Mouse (Mus musculus) liver, embryonic 11.5 days (tissue): ENCODE results near the gene Sae1. TPM values are rescaled to one million over a fixed set of nuclear protein-coding genes. Genes with fewer than 3 reads are reported as not detected.
A peak's percentile ranks its signal among the peaks of the same experiment; 100 is the strongest.

ENCODE experiments used
- ATAC-seq: fragments of 200-750 bp; cut with Nextera tagmentation; replicated peaks from 2 replicates; pipeline ENCODE4 v1.8.0; 2017; ENCODE audit warnings: moderate number of reproducible peaks, mild to moderate bottlenecking, moderate TSS enrichment, moderate library complexity; ENCODE audit not compliant: low FRiP score
- DNase-seq: peaks from one replicate; pipeline ENCODE4 v3.0.0-alpha.2; 2017; ENCODE audit warnings: low spot score
- H3K27ac ChIP-seq: fragments of 300-500 bp; sonication (generic); 2 replicates; pipeline ENCODE4 v1.5.1; 2014; ENCODE audit warnings: mild to moderate bottlenecking, low read depth, low read length, control low read depth
- H3K27me3 ChIP-seq: fragments of 300-500 bp; sonication (generic); replicated peaks from 2 replicates; pipeline ENCODE4 v1.6.1; 2014; ENCODE audit warnings: low read length, mixed read lengths; ENCODE audit not compliant: control insufficient read depth, insufficient read depth
- H3K36me3 ChIP-seq: fragments of 300-500 bp; sonication (generic); 2 replicates; pipeline ENCODE4 v1.6.1; 2014; ENCODE audit warnings: mild to moderate bottlenecking, low read length, moderate library complexity, mixed read lengths; ENCODE audit not compliant: control insufficient read depth, insufficient read depth
- H3K4me1 ChIP-seq: fragments of 300-500 bp; sonication (generic); replicated peaks from 2 replicates; pipeline ENCODE4 v1.6.1; 2014; ENCODE audit warnings: low read length, mixed read lengths; ENCODE audit not compliant: control insufficient read depth, insufficient read depth
- H3K4me2 ChIP-seq: fragments of 300-500 bp; sonication (generic); 2 replicates; pipeline ENCODE4 v1.6.1; 2014; ENCODE audit warnings: mild to moderate bottlenecking, control low read depth, moderate library complexity
- H3K4me3 ChIP-seq: fragments of 300-500 bp; sonication (generic); 2 replicates; pipeline ENCODE4 v1.5.1; 2014; ENCODE audit warnings: low read depth, low read length, control low read depth
- H3K9ac ChIP-seq: fragments of 300-500 bp; sonication (generic); 2 replicates; pipeline ENCODE4 v1.6.1; 2014; ENCODE audit warnings: low read depth, low read length, control low read depth
- H3K9me3 ChIP-seq: fragments of 300-500 bp; sonication (generic); 2 replicates; pipeline ENCODE4 v1.6.1; 2016; ENCODE audit warnings: low read length, inconsistent platforms, mixed read lengths; ENCODE audit not compliant: control insufficient read depth
- WGBS: fragments of 180-500 bp; shearing (Covaris S2); extraction: QIAGEN DNeasy Blood & Tissue Kit; methylation state at CpG from one replicate; pipeline ENCODE4 v1.1.7; 2014; 5-methylcytosine and 5-hydroxymethylcytosine counted together
- polyA plus RNA-seq: library from polyadenylated mRNA; unstranded; fragments of >200 nt; fragmentation: Nextera tagmentation; extraction: Ambion mirVana; gene quantifications from 2 replicates; pipeline ENCODE4 v1.2.1, GENCODE M21; 2014

The Sae1 gene
- polyA plus RNA-seq, 1 experiment from 2014 or later, result 267 TPM

- Histone ChIP-seq H3K36me3 (peaks cover 26% of the 10 kb centered on the region), H3K4me1 (0 out of 2 replicates have a peak, but pooled peaks cover 3% of the 10 kb centered on the region), H3K27me3 (no peaks in the 10 kb centered on the region), H3K4me2 (no peak overlapping the region), H3K4me3 (no peak overlapping the region), H3K9me3 (no peaks in the 10 kb centered on the region), H3K9ac (no peak overlapping the region), H3K27ac (no peak overlapping the region)
- ATAC-seq (no peak), DNase-seq (no peak)
- 66% methylated on average over 4 of the region's 4 CpGs for WGBS
These were observed 42.3 kb downstream of the Sae1 start for GRCm38 (mm10) chr7:16345297-16345696.

DNA sequence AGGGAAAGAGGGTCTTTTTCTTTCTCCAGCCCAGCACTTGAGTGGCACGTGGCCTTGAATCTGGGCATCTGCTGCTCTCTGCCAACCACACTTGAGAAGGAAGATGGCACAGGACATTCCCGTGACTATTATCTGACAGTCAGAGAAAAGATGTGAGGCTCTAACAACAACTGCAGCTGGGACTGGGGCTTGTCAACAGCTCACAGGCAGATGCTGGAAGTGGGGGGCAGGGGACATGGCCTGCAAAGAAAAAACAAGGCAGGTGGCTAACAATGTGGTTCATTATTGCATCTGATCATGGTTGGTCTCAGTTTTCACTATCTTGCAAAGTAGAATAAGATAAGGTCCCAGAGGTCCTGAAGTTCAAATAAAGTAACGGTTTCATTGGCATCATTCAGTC lies 43.0 kb downstream of the Sae1 start:
- ATAC-seq, result no peak
- 69% methylated on average over 3 of the region's 3 CpGs for WGBS

GRCm38 (mm10) chr7:16337733-16338132 lies 49.9 kb downstream of the Sae1 start:
- Histone ChIP-seq H3K4me3 (no peak overlapping the region), H3K9ac (no peak overlapping the region), H3K27ac (no peak overlapping the region), H3K9me3 (no peaks in the 10 kb centered on the region), H3K4me1 (no peaks in the 10 kb centered on the region), H3K27me3 (no peaks in the 10 kb centered on the region), H3K4me2 (no peak overlapping the region), H3K36me3 (peaks cover 22% of the 10 kb centered on the region)
- WGBS, result 86% methylated on average over 2 of the region's 2 CpGs
- DNase-seq (no peak), ATAC-seq (no peak)

More for the DNA sequence above, 43.0 kb downstream of the Sae1 start:
- no peaks in the 10 kb centered on the region for H3K9me3 ChIP-seq
- 0 out of 2 replicates have a peak, but pooled peaks cover 3% of the 10 kb centered on the region for H3K4me1 ChIP-seq
- no peak overlapping the region for H3K27ac ChIP-seq
- no peak overlapping the region for H3K4me2 ChIP-seq
- H3K27me3 ChIP-seq, result no peaks in the 10 kb centered on the region
- no peak for DNase-seq
- no peak overlapping the region for H3K4me3 ChIP-seq
- H3K36me3 ChIP-seq, result peaks cover 22% of the 10 kb centered on the region
- no peak overlapping the region for H3K9ac ChIP-seq

DNA sequence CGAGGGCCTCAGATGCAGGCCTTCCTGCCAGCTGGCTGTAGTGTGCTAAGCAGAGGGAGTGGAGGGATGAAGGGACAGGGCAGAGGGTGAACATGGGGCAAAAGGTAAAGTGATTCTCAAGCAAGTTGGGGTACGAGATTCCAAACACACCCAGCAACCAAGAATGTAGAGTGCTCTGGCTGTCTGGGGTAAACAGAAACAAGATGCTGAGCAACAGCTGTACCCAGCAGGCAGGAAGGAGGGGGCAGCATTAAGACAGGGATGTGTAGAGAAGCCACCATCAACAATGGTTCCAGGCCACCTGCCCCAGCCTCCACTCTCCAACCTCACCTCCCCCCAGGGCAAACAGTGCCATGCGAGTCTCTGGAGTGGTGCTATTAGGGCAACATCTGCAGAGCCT lies 58.5 kb downstream of the Sae1 start:
- no peak overlapping the region for H3K27ac ChIP-seq
- 83% methylated on average over 3 of the region's 3 CpGs for WGBS
- DNase-seq, result no peak
- H3K4me1 ChIP-seq, result peaks cover 3% of the 10 kb centered on the region
- no peaks in the 10 kb centered on the region for H3K9me3 ChIP-seq
- ATAC-seq, result no peak
- H3K27me3 ChIP-seq, result no peaks in the 10 kb centered on the region
- no peak overlapping the region for H3K9ac ChIP-seq
- no peak overlapping the region for H3K4me2 ChIP-seq
- H3K36me3 ChIP-seq, result peaks cover 45% of the 10 kb centered on the region
- H3K4me3 ChIP-seq, result no peak overlapping the region

DNA sequence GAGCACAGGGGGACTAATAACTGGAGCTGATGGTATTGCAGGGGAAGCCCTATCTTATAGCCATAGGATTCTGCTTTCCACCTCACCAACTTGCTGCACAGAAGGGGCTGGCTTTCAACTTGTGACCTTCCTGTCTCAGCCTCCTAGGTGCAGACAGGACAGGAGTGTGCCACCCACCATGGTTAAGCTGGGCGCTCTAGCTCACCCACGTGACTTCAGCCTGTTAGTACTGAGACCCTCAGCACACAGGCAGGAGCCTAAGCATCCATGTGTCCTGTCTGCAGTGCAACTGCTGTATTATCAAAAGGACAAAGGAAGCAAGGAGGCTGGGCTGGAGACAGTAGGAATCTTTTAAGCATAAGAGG lies 61.0 kb downstream of the Sae1 start:
- DNase-seq (no peak), ATAC-seq (no peak; the same call in 1 of the 2 replicates)
- no peaks in the 10 kb centered on the region for H3K27me3 ChIP-seq
- peaks cover 3% of the 10 kb centered on the region for H3K4me1 ChIP-seq
- H3K9ac ChIP-seq, result no peak overlapping the region
- 90% methylated on average over 2 of the region's 2 CpGs for WGBS
- H3K4me3 ChIP-seq, result no peak overlapping the region
- peaks cover 38% of the 10 kb centered on the region for H3K36me3 ChIP-seq
- H3K4me2 ChIP-seq, result no peak overlapping the region
- H3K27ac ChIP-seq, result 0 out of 2 replicates have a peak overlapping the region, but pooled peaks have one; percentile 30
- H3K9me3 ChIP-seq, result no peaks in the 10 kb centered on the region

DNA sequence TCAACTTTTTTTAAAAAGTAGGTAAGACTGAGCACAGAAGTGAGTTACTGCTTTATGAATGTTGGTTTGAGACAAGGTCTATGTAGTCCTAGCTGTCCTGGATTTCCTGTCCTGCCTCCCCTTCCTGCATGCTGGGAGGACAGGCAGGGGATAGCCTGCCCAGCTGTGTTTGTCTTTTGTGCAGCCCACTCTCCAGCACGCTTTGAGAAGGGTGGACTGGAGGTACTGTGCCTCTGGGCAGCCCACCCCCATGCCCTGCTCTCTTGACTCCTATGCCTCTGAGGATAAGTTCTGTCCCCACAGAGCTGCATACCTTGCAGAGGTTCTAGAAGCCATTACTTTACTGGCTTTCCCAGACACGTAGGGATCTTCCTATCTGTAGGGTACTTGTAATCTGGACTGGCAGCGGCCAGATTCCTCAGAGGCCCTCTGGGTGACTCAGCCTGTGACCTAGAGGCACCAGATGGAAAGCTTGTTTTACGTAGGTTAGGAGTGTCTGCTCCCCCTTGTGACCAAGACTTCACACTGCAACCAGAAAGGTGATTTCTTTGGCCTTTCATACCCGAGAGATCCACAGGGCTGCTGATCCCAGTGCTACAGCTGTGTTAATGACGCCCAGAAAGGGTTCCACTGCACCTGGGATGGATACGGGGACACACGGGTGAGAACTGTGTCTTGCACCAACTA lies 61.5 kb downstream of the Sae1 start:
- Histone ChIP-seq H3K4me1 (peaks cover 3% of the 10 kb centered on the region), H3K9me3 (no peaks in the 10 kb centered on the region), H3K36me3 (peaks cover 36% of the 10 kb centered on the region), H3K27me3 (no peaks in the 10 kb centered on the region), H3K4me2 (no peak overlapping the region; the same call in 1 of the 2 replicates), H3K4me3 (no peak overlapping the region), H3K9ac (no peak overlapping the region), H3K27ac (0 out of 2 replicates have a peak overlapping the region, but pooled peaks have one; percentile 30)
- 34% methylated on average over 8 of the region's 8 CpGs for WGBS
- peak; percentile 63 for ATAC-seq
- peak; percentile 61 for DNase-seq

GRCm38 (mm10) chr7:16324661-16325060 lies 62.9 kb downstream of the Sae1 start:
- H3K4me1 ChIP-seq, result peaks cover 3% of the 10 kb centered on the region
- no peak overlapping the region for H3K4me2 ChIP-seq
- H3K4me3 ChIP-seq, result no peak overlapping the region
- 89% methylated on average over 7 of the region's 7 CpGs for WGBS
- H3K9ac ChIP-seq, result no peak overlapping the region
- peaks cover 26% of the 10 kb centered on the region for H3K36me3 ChIP-seq
- ATAC-seq (no peak), DNase-seq (no peak)
- no peaks in the 10 kb centered on the region for H3K9me3 ChIP-seq
- H3K27me3 ChIP-seq, result no peaks in the 10 kb centered on the region
- H3K27ac ChIP-seq, result no peak overlapping the region

GRCm38 (mm10) chr7:16320479-16320878 lies 67.1 kb downstream of the Sae1 start:
- ATAC-seq, result no peak
- 88% methylated on average over 6 of the region's 6 CpGs for WGBS
- Histone ChIP-seq H3K4me3 (no peak overlapping the region), H3K4me2 (no peak overlapping the region), H3K4me1 (0 out of 2 replicates have a peak, but pooled peaks cover 2% of the 10 kb centered on the region), H3K27me3 (no peaks in the 10 kb centered on the region), H3K36me3 (peaks cover 5% of the 10 kb centered on the region), H3K9ac (no peak overlapping the region), H3K27ac (no peak overlapping the region), H3K9me3 (no peaks in the 10 kb centered on the region)
- no peak for DNase-seq

DNA sequence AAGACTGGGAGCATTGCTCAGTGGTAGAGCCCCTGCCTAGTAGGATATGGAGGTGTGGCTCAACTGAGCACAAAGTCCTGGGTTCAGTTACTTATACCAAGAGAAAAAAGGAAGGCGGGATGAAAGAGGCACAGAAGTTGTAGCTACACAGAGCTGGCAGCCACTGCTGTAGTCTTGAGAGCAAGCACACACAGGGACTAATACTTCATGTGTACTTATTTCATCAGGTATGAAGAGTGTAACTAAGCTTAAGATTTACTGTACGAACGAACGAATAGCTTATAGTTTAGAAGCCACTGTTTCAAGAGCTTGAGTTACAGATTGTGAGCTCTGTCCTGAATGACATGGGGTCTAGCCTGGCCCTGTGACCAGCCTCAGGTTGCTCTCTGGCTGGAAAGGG lies 68.4 kb downstream of the Sae1 start:
- Histone ChIP-seq H3K27ac (no peak overlapping the region), H3K4me1 (peaks cover 6% of the 10 kb centered on the region), H3K4me3 (no peak overlapping the region), H3K9me3 (no peaks in the 10 kb centered on the region), H3K36me3 (peaks cover 5% of the 10 kb centered on the region), H3K9ac (no peak overlapping the region), H3K27me3 (no peaks in the 10 kb centered on the region), H3K4me2 (no peak overlapping the region)
- WGBS, result 91% methylated on average over 4 of the region's 4 CpGs
- DNase-seq (no peak), ATAC-seq (no peak)
